Mouse (Mus musculus) heart, postnatal 14 days (tissue): ENCODE measurements around the gene Cobl. TPM values are rescaled to one million over a fixed set of nuclear protein-coding genes. Genes with fewer than 3 reads are reported as not detected.

Experiments used
- DNase-seq, 2 experiments: peaks; one replicate each; pipeline ENCODE4 v3.0.0; 2021 to 2022
- intact Hi-C: fragments of 180-260 bp; cut with DNase I; formaldehyde crosslinking; loops from one replicate; pipeline ENCODE4 v1.15.1; 2025
- total RNA-seq, 2 experiments: library from RNA; stranded (reverse); gene quantifications; 2 replicates each; pipeline ENCODE4 v1.2.3; 2021

Gene Cobl
- total RNA-seq, 2 experiments from 2014 or later, result 20.0 to 20.5 TPM

DNA sequence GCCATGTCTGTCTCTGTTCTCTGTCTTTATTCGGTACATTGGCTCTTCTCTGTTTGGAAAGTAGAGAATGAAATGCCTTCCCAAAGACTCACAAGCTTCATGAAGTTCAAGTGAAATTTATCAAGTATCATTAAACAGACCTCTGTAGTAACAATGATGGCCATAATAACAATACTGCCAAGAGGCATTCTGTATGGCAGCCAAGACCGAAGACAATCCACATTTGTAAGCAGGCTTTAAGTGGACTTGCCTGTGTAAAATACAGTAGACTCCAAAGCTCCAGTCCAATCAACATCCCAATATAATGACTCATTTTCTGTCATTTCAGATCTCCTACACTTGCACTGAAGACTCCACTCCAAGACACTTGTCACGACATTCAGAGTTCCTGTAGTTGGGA lies 16.7 kb downstream of the Cobl start:
- intact Hi-C loops, result no loop called here
- DNase-seq, result no peak

DNA sequence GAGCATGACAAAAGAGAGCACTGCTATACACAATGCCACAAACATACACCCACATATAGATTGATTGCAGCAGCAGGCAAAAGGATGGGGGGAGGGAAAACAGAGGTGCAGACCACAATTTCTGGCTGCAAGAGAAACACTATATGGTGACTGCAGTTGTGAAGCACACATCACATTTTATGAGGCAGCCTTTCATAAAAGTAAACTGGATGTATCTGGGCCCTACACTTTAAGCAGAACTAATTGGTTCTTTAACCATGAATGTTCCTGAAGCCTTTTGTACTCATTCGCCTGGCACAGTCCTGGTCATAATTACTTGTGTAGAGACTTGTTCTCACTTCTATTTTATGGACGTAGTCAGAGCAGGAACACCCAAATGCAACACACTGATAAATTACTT lies 19.5 kb downstream of the Cobl start:
- intact Hi-C loops, result no loop called here
- no peak for DNase-seq

DNA sequence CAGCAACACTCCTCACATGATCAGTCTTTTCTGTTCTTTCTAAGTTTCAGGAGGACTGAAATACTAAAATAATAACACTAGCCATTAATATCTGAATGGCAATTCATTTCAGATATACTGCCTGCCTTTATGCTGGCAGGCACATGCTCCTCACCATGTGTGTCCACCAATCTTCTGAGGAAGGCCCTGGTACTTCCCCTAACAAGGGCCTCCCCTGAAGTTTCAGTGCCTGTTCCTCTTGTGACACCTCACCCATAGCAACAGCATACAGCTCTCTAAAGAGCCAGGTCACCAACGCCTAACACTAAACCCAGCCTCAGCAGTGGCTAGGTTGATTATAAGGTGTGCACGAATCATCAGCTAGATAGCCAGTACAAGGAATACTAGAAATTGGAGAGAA lies 20.5 kb downstream of the Cobl start:
- no peak for DNase-seq
- intact Hi-C loops, result no loop called here

DNA sequence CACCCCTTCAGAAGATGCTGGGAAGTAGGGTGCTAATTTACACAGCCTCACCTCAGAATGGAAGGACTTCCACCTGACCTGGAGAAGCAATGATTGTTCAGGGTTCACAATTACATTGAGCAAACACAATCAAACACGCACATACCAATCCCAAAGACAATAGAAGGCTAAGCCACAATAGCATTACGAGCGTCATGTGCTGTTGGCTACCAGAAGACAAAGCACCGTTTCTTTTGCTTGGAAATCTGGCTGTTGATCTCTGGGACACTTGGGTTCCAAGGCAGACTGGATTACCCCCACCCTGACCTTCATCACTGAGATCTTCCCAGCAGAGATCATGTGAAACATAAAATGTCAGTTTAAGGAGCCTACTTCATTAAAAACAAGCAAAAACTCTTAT lies 21.1 kb downstream of the Cobl start:
- DNase-seq, result no peak
- intact Hi-C loops, result no loop called here

DNA sequence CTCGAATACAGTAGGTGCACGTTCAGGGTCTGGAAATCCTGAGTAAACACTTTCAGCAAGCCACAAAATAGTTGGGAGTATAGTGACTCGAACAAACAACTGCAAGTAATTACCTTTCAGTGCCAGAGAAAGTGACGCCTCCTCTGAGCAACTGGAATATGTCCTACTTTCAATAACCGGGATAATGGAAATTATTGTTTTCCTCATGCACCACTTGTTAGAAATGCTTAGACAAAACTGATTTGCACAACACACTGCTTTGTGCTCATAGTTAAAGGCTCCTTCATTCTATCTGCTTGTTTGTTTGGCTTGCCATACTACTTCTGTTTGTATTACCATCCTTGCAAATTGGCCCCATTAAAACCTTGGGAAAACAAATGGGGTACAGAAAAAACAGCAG lies 21.6 kb downstream of the Cobl start:
- intact Hi-C loops, result no loop called here
- DNase-seq, result no peak

DNA sequence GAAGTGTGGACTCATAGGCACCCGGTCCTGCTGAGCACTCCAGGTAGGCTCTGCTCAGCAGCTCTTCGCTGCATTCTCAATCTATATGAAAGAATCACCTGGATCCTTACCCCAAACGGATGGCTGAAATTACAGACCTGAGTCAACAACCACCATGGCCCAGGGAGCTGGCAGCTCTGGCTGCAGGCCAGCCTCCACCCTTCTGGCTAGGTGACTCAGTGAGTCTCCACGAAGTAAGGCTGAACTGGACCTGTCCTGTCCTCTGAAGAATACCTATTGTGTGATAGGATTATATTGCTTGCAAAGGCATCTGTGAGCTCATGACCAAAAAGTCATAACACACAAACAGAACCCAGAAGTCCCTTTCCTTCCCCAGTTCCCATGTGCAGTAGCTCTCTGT lies 22.5 kb downstream of the Cobl start:
- intact Hi-C loops, result no loop called here
- no peak for DNase-seq

DNA sequence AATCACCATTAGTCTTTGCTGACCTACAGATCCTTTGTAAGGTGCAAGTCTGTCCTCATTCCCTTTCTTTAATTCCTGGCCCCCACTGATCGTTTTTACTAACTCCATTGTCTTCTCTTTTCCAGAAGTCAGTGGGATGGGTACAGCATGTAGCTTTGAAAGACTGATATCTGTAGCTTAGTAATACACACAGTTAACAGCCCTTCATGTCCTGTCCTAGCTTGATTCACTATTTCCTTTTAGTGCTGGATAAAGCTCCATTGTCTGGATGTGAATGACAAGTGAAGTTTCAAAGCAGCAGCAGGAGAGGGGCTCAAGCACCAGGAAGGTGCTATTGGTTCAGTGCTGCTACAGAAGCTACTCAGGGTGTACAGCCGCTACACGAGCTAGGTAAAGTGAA lies 28.9 kb downstream of the Cobl start:
- DNase-seq, result no peak
- intact Hi-C loops, result no loop called here

DNA sequence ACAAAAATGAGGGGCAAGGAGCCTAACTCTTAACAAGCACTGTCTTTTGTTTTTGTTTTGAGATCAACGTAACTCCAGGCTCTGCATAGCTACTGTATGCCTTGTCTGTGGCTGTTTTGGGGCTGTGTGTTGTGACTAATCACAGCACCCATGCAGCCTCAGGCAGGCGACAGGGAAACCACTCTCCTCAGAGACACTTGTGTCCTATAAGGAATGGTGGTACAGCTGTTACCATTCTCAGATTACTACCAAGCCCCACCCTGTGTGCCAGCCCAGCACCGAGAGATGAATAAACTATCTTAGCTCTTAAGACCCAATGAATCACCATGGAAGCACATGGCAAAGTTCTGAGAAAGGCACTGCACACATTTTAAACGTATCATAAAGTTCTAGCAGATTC lies 29.7 kb downstream of the Cobl start:
- DNase-seq, result peak in 1 of 2 experiments; percentile 5
- intact Hi-C loops, result no loop called here

DNA sequence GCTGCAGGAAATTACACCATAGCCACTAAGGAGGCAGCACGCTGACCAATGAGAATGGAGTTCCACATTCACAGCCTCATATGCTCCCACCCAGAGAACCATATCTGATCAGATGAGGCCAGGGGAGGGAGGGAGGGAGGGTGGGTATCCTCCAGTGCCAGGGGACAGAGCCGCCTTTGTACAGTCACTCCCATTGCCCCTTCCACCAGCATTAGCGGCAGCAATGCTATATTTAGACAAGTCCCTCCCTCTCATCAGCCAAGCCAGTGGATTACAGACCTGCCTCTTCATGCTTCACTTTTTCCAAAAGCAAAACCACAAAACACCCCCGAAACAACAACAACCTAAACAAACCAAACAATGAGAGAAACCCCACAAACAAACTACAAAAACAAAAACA lies 30.2 kb downstream of the Cobl start:
- peak in 1 of 2 experiments; percentile 18 for DNase-seq
- intact Hi-C loops, result no loop called here

DNA sequence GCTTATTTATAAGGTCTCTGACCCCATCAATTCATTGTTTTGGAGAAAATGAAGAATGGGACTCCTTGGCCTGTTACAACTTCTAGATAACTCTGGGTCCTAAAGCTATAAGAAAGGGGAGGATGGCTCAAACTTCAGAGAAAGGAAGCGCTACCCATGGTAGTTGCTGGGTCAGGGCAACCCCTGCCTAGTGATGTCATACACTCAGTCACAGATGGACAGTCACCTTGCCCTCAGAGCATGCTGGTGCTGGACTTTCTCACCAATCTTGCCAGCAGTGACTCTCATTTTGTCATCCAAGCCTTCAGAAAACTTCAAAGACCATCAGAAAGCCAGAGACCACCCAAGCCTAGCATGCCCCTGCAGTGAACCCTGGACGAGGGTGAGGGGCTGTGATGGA lies 32.8 kb downstream of the Cobl start:
- DNase-seq, result no peak
- intact Hi-C loops, result no loop called here

DNA sequence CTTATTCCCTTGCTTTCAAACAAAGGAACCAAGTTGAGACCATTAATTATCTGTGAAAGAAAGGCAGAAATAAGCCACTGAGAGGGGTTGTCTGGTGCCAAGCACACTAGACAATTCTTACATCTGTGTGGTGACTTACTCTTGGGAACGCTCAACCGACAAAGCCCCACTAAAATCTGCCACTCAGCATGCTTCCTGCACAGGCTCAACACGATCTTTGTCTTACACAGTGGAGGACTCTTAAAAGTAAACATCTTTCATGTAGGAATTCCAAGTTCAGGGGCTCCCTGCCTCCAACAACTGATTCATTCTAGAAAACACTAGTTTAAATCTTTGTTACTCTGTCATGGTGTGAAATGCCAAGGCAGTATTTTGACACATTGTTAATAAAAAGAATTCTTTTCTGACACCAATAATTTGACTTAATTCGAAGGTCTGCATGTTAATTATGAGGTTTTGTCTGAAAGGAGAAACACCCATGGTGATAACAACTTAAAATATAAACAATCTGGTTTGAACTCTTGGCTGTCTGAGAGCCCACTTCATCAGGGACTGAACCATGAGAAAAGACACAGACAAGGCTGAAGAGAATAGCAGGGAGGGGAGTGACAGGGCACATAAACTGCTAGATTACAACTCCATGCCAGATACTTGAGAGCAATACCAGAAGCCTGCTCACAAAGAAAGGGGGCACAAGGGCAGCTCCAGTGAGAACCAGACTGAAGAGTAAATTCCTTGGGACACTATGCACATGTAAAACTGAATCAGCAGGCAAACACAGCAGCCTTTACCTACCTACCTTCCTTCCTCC lies 34.3 kb downstream of the Cobl start:
- intact Hi-C loops, result no loop called here
- no peak for DNase-seq

DNA sequence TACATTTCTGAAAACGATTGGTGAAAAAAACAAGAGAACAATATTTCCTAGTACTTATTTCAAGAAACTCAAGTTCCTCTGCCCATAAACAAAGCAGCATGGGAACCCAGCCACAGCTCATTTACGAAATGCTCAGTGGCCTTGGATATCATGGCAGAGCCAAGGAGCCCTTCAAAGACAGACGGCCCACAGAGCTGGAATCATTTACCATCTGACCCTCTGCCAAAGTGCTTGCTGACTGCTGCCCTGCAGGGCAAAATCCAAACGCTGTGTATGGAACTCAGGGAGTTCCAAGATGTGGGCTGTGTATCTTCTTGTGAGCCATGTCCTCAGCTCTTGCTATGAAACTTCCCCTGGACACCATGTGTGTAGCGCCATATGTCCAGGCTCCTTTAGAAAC lies 38.0 kb downstream of the Cobl start:
- intact Hi-C loops, result loop anchor here (5.0 kb wide), 1 partner anchor 54 kb away; no protein-coding TSS in a partner anchor
- DNase-seq, result peak in 1 of 2 experiments; percentile 22

DNA sequence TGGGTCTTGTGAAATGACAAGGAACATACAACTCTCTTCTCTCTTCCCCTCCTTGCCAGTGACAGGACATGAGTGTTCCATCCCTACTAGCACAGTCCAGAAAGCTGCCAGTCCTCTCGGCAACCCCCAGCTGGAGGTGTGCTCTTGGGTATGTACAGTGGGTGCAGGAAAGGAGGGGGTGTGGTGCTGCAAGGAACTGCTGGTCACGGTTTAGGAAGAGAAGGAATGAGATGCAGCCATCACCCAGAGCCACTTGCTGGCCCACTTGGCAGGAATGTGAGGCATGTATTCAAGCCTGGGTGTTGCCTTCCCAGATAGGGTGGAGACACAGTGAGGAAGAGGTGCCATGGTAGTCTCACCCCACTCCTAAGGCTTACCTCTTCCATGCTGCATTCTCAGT lies 40.6 kb downstream of the Cobl start:
- DNase-seq, result no peak
- intact Hi-C loops, result no loop called here

DNA sequence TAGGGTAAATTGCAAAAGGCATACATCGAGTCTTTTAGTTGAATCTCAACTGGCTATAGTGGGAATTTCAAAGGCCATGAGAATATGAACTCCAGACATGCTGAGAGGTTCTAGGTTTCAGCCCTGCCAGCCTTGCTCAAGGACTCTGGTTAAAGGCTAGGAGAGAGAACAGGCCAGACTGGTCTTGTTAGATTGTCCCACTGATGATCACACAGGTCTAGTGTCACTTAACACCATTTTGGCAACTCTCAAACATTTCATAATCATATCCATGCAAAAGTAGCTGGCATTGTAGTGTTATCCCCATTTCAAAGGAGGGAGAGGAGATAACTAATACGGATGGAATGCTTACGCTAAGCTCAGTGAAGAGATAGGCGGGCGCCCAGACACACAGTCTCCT lies 43.6 kb downstream of the Cobl start:
- intact Hi-C loops, result no loop called here
- no peak for DNase-seq

DNA sequence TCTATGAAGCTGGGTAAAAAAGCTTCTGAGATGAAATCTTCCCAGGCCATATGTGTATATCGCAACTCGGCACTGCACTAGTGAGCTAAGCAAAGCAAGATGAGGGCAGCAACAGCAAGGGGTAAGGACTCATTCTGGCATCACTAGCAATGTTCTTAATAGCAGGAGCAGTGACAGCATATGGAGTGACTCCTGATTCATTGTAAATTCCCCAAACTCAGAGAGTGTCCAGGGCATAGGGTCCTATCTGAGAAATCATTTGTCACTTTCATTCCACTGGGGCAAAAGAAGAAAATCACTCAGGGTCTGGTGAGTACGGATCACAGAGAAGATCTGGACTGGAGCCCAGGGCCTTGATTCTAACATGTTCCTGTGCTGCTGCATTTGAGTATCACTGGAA lies 44.6 kb downstream of the Cobl start:
- intact Hi-C loops, result no loop called here
- no peak for DNase-seq

DNA sequence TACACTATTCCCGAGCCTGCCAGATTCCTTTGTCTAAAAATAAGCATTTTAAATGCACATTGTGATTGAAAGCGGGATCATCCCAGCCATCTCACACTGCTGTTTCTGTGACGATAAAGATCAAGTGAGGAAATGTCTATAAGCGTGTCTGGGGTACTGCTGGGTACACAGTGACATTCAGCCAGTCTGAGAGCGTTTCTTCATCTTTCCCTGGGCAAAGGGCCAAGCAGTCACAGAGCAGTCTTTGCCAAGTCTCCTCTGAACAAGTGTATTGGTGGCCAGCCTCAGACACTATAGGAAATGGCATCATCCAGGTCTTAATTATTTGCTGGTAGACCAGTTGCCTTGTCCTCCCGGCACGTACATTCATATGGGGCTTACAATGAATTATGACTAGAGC lies 47.9 kb downstream of the Cobl start:
- peak; percentile 15 to 42 for DNase-seq

DNA sequence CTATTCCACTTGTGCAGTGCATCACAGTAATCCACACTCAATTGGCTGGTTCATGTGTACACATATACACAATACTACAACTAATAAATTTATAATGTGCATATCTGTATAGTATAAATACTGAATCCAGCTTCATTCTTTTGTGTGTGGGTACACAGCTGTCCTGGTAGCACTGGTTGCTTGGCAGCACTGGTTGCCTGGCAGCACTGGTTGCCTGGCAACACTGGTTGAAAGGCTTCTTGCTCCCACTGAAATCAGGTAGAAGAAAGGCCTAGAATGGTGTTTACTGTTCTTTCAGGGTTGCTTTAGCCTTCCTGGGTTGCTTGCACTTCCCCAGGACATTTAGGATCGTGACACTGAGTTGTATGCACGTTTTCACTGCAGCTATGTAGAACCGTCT lies 49.4 kb downstream of the Cobl start:
- no peak for DNase-seq

More for the DNA sequence above, 47.9 kb downstream of the Cobl start:
- intact Hi-C loops, result no loop called here

DNA sequence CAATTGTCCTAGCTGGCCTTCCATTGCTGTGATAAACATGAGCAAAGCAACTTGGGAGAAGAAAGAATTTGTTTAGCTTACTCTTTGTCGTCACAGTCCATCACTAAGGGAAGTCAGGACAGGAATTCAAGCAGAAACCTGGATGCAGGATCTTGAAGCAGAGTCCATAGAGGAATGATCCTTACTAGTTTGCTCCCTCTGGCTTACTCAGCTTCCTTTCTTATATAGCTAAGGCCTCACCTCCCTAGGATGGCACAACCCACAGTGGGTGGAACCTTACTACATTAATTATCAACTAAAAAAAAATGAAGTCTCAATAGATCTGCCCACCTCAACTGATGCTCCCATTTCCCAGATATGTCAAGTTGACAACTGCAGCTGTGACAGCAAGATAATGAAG lies 52.8 kb downstream of the Cobl start:
- intact Hi-C loops, result no loop called here
- DNase-seq, result no peak

More for the DNA sequence above, 49.4 kb downstream of the Cobl start:
- intact Hi-C loops, result no loop called here

DNA sequence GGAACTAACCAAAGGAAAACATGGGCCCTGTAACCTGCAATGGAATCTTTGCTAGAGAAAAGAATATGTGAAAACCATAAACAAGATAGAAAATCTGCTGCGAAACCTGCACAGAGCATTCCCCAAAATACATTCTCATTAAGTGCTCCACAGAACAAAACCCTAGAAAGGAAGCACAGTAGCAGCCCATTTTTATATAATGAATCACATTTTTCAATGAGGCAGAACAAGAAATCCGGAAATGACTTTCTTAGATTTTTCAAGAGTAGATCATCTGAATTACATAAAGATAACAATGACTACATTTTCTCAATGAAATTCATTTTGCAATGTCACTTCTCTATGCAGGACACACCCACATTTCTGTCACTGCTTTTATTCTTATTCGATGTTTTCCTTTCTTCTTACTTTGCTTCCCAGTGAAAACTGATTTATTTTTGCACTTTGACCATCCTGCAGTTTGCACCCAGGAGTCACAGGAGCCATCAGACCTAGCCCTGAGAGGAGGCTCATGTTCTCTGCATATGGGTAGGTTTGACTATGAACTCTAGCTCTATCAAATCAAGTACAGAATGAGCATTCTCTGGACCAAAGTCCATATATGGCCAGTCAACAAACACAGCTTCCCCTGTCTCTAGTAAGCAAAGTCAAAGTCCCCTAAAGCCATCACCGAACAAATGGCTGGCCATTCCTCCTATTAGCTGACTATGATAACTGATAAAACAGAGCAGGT lies 53.5 kb downstream of the Cobl start:
- DNase-seq, result no peak
- intact Hi-C loops, result no loop called here

DNA sequence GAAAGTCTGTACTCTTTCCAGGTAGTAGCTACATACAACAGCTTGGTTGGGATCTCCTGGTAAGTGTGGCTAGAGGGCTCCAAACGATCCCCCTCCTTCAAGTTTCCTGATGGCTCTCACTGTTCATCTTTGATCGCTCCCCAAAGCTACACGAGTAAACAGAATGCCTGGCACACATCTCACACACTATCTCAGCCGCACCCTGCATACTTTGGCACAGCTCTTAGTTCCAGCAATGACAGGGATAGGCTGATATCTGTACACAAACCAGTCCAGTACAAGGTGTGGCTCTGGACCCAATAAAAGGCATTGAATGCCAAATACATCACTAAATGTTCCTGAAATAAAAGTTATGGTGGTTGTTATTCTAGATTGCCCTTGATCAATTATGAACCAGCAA lies 55.3 kb downstream of the Cobl start:
- peak in 1 of 2 experiments; percentile 25 for DNase-seq
- intact Hi-C loops, result no loop called here

DNA sequence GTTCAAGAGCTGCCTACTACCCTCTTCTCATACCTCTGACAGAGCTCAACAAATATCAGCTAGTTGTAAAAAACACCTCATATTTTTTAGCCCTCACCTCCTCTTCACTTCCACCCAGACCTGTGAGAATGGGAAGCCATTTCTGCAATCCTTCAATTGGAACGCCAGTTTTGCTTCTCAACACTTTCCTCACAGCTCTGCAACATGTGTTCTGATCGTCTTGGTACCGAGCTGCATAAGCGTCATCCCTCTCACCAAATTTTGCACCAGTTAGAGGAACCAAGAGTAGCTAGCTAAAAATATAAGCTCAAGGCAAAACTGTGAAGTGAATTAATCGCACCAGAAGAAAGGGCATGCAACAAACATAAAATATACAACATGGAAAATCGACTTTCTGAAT lies 56.9 kb downstream of the Cobl start:
- no peak for DNase-seq
- intact Hi-C loops, result no loop called here

DNA sequence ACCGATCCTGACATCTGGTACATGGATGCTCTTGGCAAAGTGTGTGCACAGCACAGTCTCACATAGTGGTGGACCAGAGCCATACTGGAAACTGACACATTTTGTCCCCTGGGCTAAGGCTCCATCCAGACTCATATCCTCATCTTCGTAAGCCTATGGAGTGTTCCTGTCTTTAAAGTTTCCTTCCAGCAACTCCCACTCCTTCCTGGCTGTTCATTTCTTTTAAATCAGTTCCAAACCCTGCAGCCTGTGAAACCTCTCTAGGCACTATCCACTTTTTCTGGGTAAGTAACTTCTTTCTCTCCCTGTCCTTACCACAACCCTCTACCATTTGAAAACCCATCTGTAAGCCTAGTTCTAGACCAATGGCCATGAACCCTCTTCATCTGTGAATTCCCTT lies 64.9 kb downstream of the Cobl start:
- no peak for DNase-seq
- intact Hi-C loops, result no loop called here
